Mouse (Mus musculus): ENCODE measurements around the gene Gm10639. TPM values are rescaled to one million over a fixed set of nuclear protein-coding genes. Genes with fewer than 3 reads are reported as not detected.

The Gm10639 gene
- total RNA-seq (2023) = not detected in 2 replicates

DNA sequence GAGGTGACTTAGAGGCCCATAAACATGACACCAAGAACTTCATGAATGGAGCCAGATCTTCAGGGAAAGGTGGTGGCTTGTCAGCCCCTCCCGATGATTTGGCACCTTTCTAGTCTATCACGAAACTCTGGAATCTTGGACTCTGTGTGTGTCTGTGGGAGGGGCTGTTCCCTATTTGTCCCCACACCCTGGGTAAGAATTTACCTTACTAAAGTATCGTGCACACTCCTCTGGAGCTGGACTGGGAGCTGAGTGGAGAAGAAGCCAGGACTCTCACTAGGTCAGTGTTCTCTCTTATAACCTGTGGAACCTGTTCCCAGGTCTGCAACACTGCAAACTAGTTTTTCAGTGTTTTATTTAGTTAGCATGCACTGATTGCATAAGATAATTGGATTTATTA, at the start of gene Gm10639:
Gm10639 (plus strand) TSS at position 201 of the 400 bp plus-strand sequence.

GRCm38 (mm10) chr9:78256914-78257313, 32.8 kb upstream of the Gm10639 start, which contains the start of gene Gm3776:
Gene Gm3776, plus strand, starts transcription at chr9:78257129.

GRCm38 (mm10) chr9:78314696-78315095, 25.0 kb downstream of the Gm10639 start, which contains the start of gene Omt2a:
Gene Omt2a, minus strand, starts transcription at chr9:78314796.

DNA sequence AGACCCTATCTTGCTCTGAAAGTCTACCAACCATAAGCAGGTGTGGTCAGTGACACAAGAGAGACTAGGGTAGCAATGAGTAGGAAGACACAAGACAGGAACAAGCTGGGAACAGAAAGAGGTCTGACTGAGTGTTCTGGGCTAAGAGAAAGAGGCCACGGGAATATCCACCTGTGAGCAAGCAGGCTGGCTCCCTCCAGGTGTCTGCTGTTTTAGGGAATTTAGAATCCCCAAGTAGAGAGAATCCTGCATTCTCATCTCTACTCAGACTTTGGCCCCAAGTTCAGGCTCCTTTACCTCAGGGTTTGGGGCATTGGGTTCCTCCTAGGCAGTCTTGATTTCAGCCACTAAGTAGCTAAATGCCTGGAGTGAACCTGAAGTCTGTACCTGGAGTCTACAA, 37.6 kb downstream of the Gm10639 start, which contains the start of gene Omt2b:
Omt2b (plus strand) TSS at position 301 of the 400 bp plus-strand sequence.

Other genes with a start within 250 kb of the Gm10639 start
- gene Gcm1, start 238.0 kb upstream of the Gm10639 start, total RNA-seq (2023) = not detected in 2 replicates
- 28.8 and 29.7 TPM in 2 replicates for gene Fbxo9, start 180.9 kb upstream of the Gm10639 start, total RNA-seq (2023)
- 2.2 and 2.6 TPM in 2 replicates for gene Ick, start 180.7 kb upstream of the Gm10639 start, total RNA-seq (2023)
- gene Gsta4, start 107.1 kb upstream of the Gm10639 start, total RNA-seq (2023) = not detected in 2 replicates
- gene Gsta1, start 59.3 kb upstream of the Gm10639 start, total RNA-seq (2023) = not detected in 2 replicates
- not detected in 2 replicates for gene Gm3776, start 32.8 kb upstream of the Gm10639 start, total RNA-seq (2023)
- gene Omt2a, start 24.9 kb downstream of the Gm10639 start, total RNA-seq (2023) = not detected in 2 replicates
- gene Omt2b, start 37.7 kb downstream of the Gm10639 start, total RNA-seq (2023) = not detected in 2 replicates
- gene Gsta2, start 65.9 kb downstream of the Gm10639 start, total RNA-seq (2023) = not detected in 2 replicates
- not detected in 2 replicates for gene Dppa5a, start 78.3 kb downstream of the Gm10639 start, total RNA-seq (2023)
- not detected in 2 replicates for gene Ooep, start 88.8 kb downstream of the Gm10639 start, total RNA-seq (2023)
- gene Ddx43, start 105.9 kb downstream of the Gm10639 start, total RNA-seq (2023) = not detected in 2 replicates
- gene Cgas, start 153.3 kb downstream of the Gm10639 start, total RNA-seq (2023) = 8.3 and 10.0 TPM in 2 replicates
- gene Mto1, start 158.3 kb downstream of the Gm10639 start, total RNA-seq (2023) = 10.1 and 11.8 TPM in 2 replicates
- gene Gm17324, start 158.9 kb downstream of the Gm10639 start, total RNA-seq (2023) = not detected in 2 replicates
- gene Eef1a1, start 199.2 kb downstream of the Gm10639 start, total RNA-seq (2023) = 2,596 and 2,621 TPM in 2 replicates

All from neutrophil, adult 65 days (primary cell).